Mouse (Mus musculus) layer of hippocampus, adult 2 months (tissue): ENCODE measurements around the gene Mgea5. TPM values are rescaled to one million over a fixed set of nuclear protein-coding genes. Genes with fewer than 3 reads are reported as not detected.
"Not testable (repeated sequence)": the region's sequence is repeated elsewhere in the genome, so short reads cannot be mapped to it uniquely, and the experiment has no call there.

Source experiments
- DNase-seq, 2 experiments: peaks; one replicate each; pipeline ENCODE4 v3.0.0; 2022; ENCODE audit warnings: low spot score in 2 of 2
- H3K27ac ChIP-seq: fragments of 200-600 bp; 2 replicates; pipeline ENCODE4 v1.8.1; 2022
- H3K4me3 ChIP-seq: fragments of 200-600 bp; 2 replicates; pipeline ENCODE4 v1.8.1; 2022; ENCODE audit warnings: mild to moderate bottlenecking
- CTCF ChIP-seq: fragments of 200-600 bp; conservative IDR thresholded peaks from 2 replicates; pipeline ENCODE4 v1.8.1; 2022; ENCODE audit warnings: antibody characterized with exemption, mild to moderate bottlenecking, moderate library complexity
- total RNA-seq, 2 experiments: library from RNA; stranded (reverse); gene quantifications; 2 replicates each; pipeline ENCODE4 v1.2.3; 2021

The Mgea5 gene
- total RNA-seq, 2 experiments from 2014 or later, result 166 to 170 TPM

- DNase-seq, result no peak
- TF ChIP-seq CTCF, result no peak
- H3K4me3 ChIP-seq, result peak overlapping the region; percentile 66
- H3K27ac ChIP-seq, result peak overlapping the region; percentile 25; the same call in 1 of the 2 replicates
These were observed 29.1 kb upstream of the Mgea5 start for GRCm38 (mm10) chr19:45812673-45813252.

- H3K4me3 ChIP-seq, result peak overlapping the region; percentile 66
- peak overlapping the region; percentile 25; the same call in 1 of the 2 replicates for H3K27ac ChIP-seq
- TF ChIP-seq CTCF, result no peak
- DNase-seq, result no peak
These were observed 28.5 kb upstream of the Mgea5 start for GRCm38 (mm10) chr19:45812115-45812514.

GRCm38 (mm10) chr19:45811028-45811674, 27.5 kb upstream of the Mgea5 start:
- H3K4me3 ChIP-seq, result no peak overlapping the region
- no peak for DNase-seq
- no peak for TF ChIP-seq CTCF
- no peak overlapping the region for H3K27ac ChIP-seq

GRCm38 (mm10) chr19:45807732-45808131, 24.1 kb upstream of the Mgea5 start:
- no peak overlapping the region for H3K4me3 ChIP-seq
- no peak for DNase-seq
- H3K27ac ChIP-seq, result no peak overlapping the region
- no peak for TF ChIP-seq CTCF

GRCm38 (mm10) chr19:45805817-45806216, 22.2 kb upstream of the Mgea5 start:
- not testable (repeated sequence) for DNase-seq, H3K4me3 ChIP-seq, H3K27ac ChIP-seq

GRCm38 (mm10) chr19:45804593-45805368, 21.1 kb upstream of the Mgea5 start:
- no peak overlapping the region for H3K4me3 ChIP-seq
- H3K27ac ChIP-seq, result peak overlapping the region; percentile 3; the same call in 1 of the 2 replicates
- DNase-seq, result no peak
- peak; percentile 83 for TF ChIP-seq CTCF

- TF ChIP-seq CTCF, result no peak
- DNase-seq, result no peak
- peak overlapping the region; percentile 73 for H3K27ac ChIP-seq
These were observed 19.8 kb upstream of the Mgea5 start for GRCm38 (mm10) chr19:45803408-45803807.

GRCm38 (mm10) chr19:45802702-45803101, 19.1 kb upstream of the Mgea5 start:
- H3K27ac ChIP-seq, result 0 out of 2 replicates have a peak overlapping the region, but pooled peaks have one; percentile 39
- no peak for TF ChIP-seq CTCF
- no peak overlapping the region for H3K4me3 ChIP-seq
- DNase-seq, result no peak

More at GRCm38 (mm10) chr19:45803408-45803807, 19.8 kb upstream of the Mgea5 start:
- no peak overlapping the region for H3K4me3 ChIP-seq

GRCm38 (mm10) chr19:45796879-45797278, 13.2 kb upstream of the Mgea5 start:
- Histone ChIP-seq H3K4me3 (no peak overlapping the region), H3K27ac (no peak overlapping the region)
- no peak for TF ChIP-seq CTCF
- no peak for DNase-seq

- Histone ChIP-seq H3K27ac (no peak overlapping the region), H3K4me3 (no peak overlapping the region)
- DNase-seq, result no peak
- TF ChIP-seq CTCF, result no peak
These were observed 12.5 kb upstream of the Mgea5 start for GRCm38 (mm10) chr19:45796061-45796556.

- no peak for TF ChIP-seq CTCF
- no peak for DNase-seq
- no peak overlapping the region for H3K4me3 ChIP-seq
- H3K27ac ChIP-seq, result no peak overlapping the region
These were observed 11.8 kb upstream of the Mgea5 start for GRCm38 (mm10) chr19:45795406-45795944.

- Histone ChIP-seq H3K4me3 (no peak overlapping the region), H3K27ac (no peak overlapping the region)
- TF ChIP-seq CTCF, result no peak
- DNase-seq, result no peak
These were observed 11.1 kb upstream of the Mgea5 start for GRCm38 (mm10) chr19:45794718-45795117.

GRCm38 (mm10) chr19:45792404-45792803, 8.8 kb upstream of the Mgea5 start:
- H3K4me3 ChIP-seq, result no peak overlapping the region
- H3K27ac ChIP-seq, result no peak overlapping the region
- no peak for DNase-seq
- TF ChIP-seq CTCF, result no peak
